Mouse (Mus musculus) liver, postnatal 0 days (tissue): ENCODE measurements around the gene Rnase4.

ENCODE experiments used
- CTCF ChIP-seq: sonication (generic); IDR thresholded peaks from 2 replicates; pipeline ENCODE4 v1.5.1; 2016; ENCODE audit warnings: antibody characterized with exemption, low read depth
- EP300 ChIP-seq: IDR thresholded peaks from 2 replicates; pipeline ENCODE4 v1.6.1; 2016; ENCODE audit warnings: antibody characterized with exemption, low read depth, mild to moderate bottlenecking

- no peak for TF ChIP-seq CTCF
- TF ChIP-seq EP300: no peak
Measured at GRCm38 (mm10) chr14:51050063-51050462, 40.8 kb upstream of the Rnase4 start, which contains the start of gene Rnase11.
